Mouse (Mus musculus) embryonic facial prominence, embryonic 12.5 days (tissue): ENCODE measurements around the gene Ggct. TPM values are rescaled to one million over a fixed set of nuclear protein-coding genes. Genes with fewer than 3 reads are reported as not detected.
"Not testable (repeated sequence)": the region's sequence is repeated elsewhere in the genome, so short reads cannot be mapped to it uniquely, and the experiment has no call there.

Experiments
- ATAC-seq: fragments of 200-750 bp; cut with Nextera tagmentation; 2 replicates; pipeline ENCODE4 v1.8.0; 2017; ENCODE audit not compliant: insufficient number of reproducible peaks, insufficient read depth, low FRiP score, low TSS enrichment
- H3K27ac ChIP-seq: fragments of 300-500 bp; sonication (generic); 2 replicates; pipeline ENCODE4 v1.5.1; 2016; ENCODE audit warnings: mild to moderate bottlenecking
- H3K27me3 ChIP-seq: fragments of 300-500 bp; sonication (generic); 2 replicates; pipeline ENCODE4 v1.6.1; 2016; ENCODE audit warnings: mild to moderate bottlenecking, moderate library complexity
- H3K36me3 ChIP-seq: fragments of 300-500 bp; sonication (generic); 2 replicates; pipeline ENCODE4 v1.6.1; 2016; ENCODE audit warnings: mild to moderate bottlenecking
- H3K4me1 ChIP-seq: fragments of 300-500 bp; sonication (generic); 2 replicates; pipeline ENCODE4 v1.6.1; 2016
- H3K4me2 ChIP-seq: fragments of 300-500 bp; sonication (generic); replicated peaks from 2 replicates; pipeline ENCODE4 v1.6.1; 2016; ENCODE audit warnings: mild to moderate bottlenecking, moderate library complexity
- H3K4me3 ChIP-seq: fragments of 300-500 bp; sonication (generic); 2 replicates; pipeline ENCODE4 v1.5.1; 2016; ENCODE audit warnings: mild to moderate bottlenecking
- H3K9ac ChIP-seq: fragments of 300-500 bp; sonication (generic); 2 replicates; pipeline ENCODE4 v1.6.1; 2016; ENCODE audit warnings: mild to moderate bottlenecking, moderate library complexity
- H3K9me3 ChIP-seq: fragments of 300-500 bp; sonication (generic); 2 replicates; pipeline ENCODE4 v1.6.1; 2016; ENCODE audit warnings: mild to moderate bottlenecking, moderate library complexity
- WGBS: fragments of 180-500 bp; shearing (Covaris S2); methylation state at CpG from one replicate; pipeline ENCODE4 v1.1.7; 2016; 5-methylcytosine and 5-hydroxymethylcytosine counted together
- polyA plus RNA-seq: library from polyadenylated mRNA; unstranded; fragments of >200 nt; fragmentation: Nextera tagmentation; extraction: Ambion mirVana; gene quantifications from 2 replicates; pipeline ENCODE4 v1.2.1, GENCODE M21; 2016

The Ggct gene
- polyA plus RNA-seq, 1 experiment from 2014 or later, result 9.8 TPM

DNA sequence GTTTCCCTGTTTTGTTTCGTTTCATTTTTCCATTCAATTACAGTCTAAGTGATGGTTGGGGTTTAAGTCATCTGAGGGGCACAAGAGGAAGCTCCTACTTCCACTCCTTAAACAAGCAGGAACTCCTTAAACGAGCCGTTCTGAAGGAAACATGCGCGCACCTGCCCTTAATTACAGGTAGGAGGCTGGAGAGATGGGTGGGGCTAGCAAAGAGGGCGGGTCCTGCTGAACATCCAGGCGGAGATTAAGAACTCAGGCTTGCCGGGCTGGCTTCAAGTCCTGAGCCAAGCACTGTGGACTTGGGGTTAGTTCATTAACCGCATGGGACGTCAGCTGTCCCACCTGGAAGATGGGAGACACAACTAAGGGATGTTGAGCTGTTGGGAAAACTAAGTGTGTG lies 25.2 kb downstream of the Ggct start:
- H3K4me1 ChIP-seq, result peaks cover 4% of the 10 kb centered on the region; the same call in 1 of the 2 replicates
- 21% methylated on average over 10 of the region's 10 CpGs for WGBS
- H3K27me3 ChIP-seq, result no peaks in the 10 kb centered on the region
- H3K27ac ChIP-seq, result no peak overlapping the region
- no peak overlapping the region for H3K4me2 ChIP-seq
- no peaks in the 10 kb centered on the region for H3K36me3 ChIP-seq
- H3K4me3 ChIP-seq, result no peak overlapping the region
- no peaks in the 10 kb centered on the region for H3K9me3 ChIP-seq
- ATAC-seq, result no peak
- H3K9ac ChIP-seq, result no peak overlapping the region

DNA sequence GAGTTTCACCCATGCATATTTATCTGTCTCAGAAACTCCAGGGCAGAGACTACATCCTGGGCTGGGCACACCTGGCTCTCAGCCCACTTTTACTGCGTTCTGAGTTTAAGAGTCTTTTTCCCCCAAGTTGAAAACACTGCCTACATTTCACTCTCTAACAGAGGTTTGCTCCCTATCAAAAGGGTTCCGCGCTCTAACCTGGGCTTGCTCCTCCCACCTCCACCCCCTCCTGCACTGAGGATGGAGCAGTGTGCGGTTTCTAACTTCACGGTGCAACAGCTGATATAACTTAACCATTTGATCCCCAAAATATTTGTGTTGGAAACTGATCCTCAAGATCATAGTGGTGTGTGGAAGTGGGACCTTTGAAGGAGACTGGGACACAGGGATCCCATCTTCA lies 27.5 kb downstream of the Ggct start:
- Histone ChIP-seq H3K4me1 (no peaks in the 10 kb centered on the region), H3K4me2 (no peak overlapping the region), H3K36me3 (no peaks in the 10 kb centered on the region), H3K27me3 (no peaks in the 10 kb centered on the region), H3K9ac (no peak overlapping the region), H3K27ac (no peak overlapping the region), H3K9me3 (no peaks in the 10 kb centered on the region), H3K4me3 (no peak overlapping the region)
- WGBS, result 45% methylated on average over 5 of the region's 5 CpGs
- ATAC-seq, result no peak

DNA sequence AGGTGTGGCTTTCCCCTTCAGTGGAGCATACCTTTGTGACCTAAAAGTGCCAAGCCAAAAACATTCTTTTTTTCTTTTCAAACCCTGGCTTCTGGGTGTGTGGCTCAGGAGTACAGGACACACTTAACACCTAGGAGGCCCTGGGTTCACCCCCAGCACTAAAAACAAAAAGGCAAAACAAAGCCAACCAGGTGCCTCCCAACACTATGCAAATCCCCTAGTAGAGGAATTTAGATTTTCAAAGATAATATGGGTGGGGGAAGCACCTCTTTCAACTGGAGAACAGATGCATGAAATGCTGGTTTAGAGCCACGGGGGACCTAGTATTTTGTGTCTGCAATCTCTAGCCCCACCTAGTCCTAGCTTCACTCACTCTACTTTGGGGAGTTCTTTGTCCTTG lies 28.0 kb downstream of the Ggct start:
- H3K4me3 ChIP-seq, result no peak overlapping the region
- H3K9ac ChIP-seq, result no peak overlapping the region
- no peaks in the 10 kb centered on the region for H3K27me3 ChIP-seq
- H3K4me2 ChIP-seq, result no peak overlapping the region
- H3K9me3 ChIP-seq, result no peaks in the 10 kb centered on the region
- 55% methylated on average over 1 of the region's 1 CpGs for WGBS
- ATAC-seq, result no peak
- H3K27ac ChIP-seq, result no peak overlapping the region
- no peaks in the 10 kb centered on the region for H3K4me1 ChIP-seq
- no peaks in the 10 kb centered on the region for H3K36me3 ChIP-seq

DNA sequence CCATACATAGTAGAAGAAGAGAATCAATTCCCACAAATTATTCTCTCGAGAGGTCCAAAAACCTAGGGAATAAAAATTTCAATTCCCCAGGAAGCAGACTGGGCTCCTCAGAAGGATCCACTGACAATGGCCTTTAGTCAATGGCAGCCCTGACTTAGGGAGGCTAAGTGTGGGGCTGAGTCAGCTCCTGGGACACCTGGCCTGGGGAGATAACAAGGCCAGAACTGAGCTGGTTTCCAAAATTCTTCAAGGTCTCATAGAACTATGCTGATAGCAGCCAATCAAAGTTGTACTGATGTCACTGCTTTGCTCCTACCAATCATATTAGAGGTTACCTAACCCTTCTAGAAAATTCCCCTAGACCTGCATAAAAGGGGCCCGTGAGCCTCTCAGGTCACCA lies 29.2 kb downstream of the Ggct start:
- Histone ChIP-seq H3K4me2 (no peak overlapping the region), H3K27ac (no peak overlapping the region), H3K27me3 (no peaks in the 10 kb centered on the region), H3K4me3 (no peak overlapping the region), H3K4me1 (no peaks in the 10 kb centered on the region), H3K36me3 (no peaks in the 10 kb centered on the region), H3K9me3 (no peaks in the 10 kb centered on the region), H3K9ac (no peak overlapping the region)
- ATAC-seq, result no peak
- 87% methylated on average over 2 of the region's 2 CpGs for WGBS

DNA sequence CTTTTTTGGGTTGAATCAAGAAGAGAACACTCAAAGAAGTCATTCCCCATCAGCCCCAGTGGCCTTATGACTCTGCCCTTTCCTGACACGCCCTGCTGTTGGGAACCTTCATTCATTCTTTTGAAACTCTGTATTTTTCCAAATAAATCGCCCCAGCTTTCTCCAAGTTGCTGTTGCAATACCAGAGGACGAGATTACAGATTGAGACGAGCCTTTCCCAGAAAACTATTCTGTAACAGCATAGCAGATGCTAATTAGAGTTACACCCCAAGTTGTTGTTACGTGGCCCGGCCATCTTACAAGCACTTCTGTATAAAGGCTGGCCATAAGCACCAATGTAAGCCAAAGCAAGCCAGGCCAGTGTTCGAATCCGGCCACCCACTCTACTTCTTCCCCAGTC lies 35.1 kb downstream of the Ggct start:
- no peak overlapping the region for H3K27ac ChIP-seq
- no peak overlapping the region for H3K9ac ChIP-seq
- H3K36me3 ChIP-seq, result no peaks in the 10 kb centered on the region
- H3K4me3 ChIP-seq, result no peak overlapping the region
- no peak overlapping the region for H3K4me2 ChIP-seq
- no peaks in the 10 kb centered on the region for H3K4me1 ChIP-seq
- 90% methylated on average over 8 of the region's 8 CpGs for WGBS
- no peak for ATAC-seq
- no peaks in the 10 kb centered on the region for H3K27me3 ChIP-seq
- no peaks in the 10 kb centered on the region for H3K9me3 ChIP-seq

DNA sequence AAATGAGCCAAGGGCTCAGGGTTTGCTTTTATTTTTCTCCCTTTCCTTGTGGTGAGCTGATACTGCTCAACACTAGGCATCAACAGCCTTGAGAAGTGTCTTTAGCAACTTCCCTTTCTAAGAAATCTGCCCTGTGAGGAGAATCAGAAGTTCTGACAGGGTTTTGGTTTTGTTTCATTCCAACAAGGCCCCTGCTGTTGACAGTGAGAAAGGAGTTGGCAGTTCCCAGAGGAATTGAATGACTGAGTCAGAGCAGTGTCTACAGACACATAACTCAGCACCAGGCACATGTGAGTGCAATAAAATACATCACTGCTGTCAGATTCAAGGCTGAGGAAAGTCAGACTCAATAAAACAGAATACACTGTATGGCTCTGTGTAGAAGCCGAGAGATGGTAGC lies 36.3 kb downstream of the Ggct start:
- no peaks in the 10 kb centered on the region for H3K9me3 ChIP-seq
- WGBS, result 54% methylated on average over 1 of the region's 1 CpGs
- H3K4me2 ChIP-seq, result no peak overlapping the region
- H3K4me1 ChIP-seq, result no peaks in the 10 kb centered on the region
- H3K36me3 ChIP-seq, result no peaks in the 10 kb centered on the region
- no peaks in the 10 kb centered on the region for H3K27me3 ChIP-seq
- ATAC-seq, result no peak; the same call in 1 of the 2 replicates
- no peak overlapping the region for H3K9ac ChIP-seq
- no peak overlapping the region for H3K27ac ChIP-seq
- H3K4me3 ChIP-seq, result no peak overlapping the region

DNA sequence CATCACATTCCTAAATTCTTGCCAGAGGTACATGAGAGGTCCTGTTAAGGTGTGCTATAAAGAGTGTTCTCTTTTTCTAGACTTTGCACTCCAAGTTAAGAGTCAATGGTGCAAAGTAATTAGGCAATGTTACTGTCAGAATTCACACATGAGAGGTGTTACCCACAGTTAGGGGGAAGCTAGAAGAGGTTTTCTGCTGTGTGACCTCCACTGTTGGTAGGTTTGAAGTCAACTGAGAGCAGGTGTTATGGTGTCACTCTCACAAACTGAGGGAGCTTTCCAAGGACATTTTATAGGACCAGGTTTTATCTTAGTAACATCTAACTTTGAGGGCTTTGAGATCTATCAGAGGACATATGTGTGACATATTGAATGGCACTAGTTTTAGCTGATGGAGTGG lies 36.8 kb downstream of the Ggct start:
- no peak overlapping the region for H3K4me2 ChIP-seq
- H3K9me3 ChIP-seq, result no peaks in the 10 kb centered on the region
- no peaks in the 10 kb centered on the region for H3K4me1 ChIP-seq
- no peak overlapping the region for H3K9ac ChIP-seq
- H3K4me3 ChIP-seq, result no peak overlapping the region
- H3K27me3 ChIP-seq, result no peaks in the 10 kb centered on the region
- H3K27ac ChIP-seq, result no peak overlapping the region
- no peaks in the 10 kb centered on the region for H3K36me3 ChIP-seq
- ATAC-seq, result no peak

DNA sequence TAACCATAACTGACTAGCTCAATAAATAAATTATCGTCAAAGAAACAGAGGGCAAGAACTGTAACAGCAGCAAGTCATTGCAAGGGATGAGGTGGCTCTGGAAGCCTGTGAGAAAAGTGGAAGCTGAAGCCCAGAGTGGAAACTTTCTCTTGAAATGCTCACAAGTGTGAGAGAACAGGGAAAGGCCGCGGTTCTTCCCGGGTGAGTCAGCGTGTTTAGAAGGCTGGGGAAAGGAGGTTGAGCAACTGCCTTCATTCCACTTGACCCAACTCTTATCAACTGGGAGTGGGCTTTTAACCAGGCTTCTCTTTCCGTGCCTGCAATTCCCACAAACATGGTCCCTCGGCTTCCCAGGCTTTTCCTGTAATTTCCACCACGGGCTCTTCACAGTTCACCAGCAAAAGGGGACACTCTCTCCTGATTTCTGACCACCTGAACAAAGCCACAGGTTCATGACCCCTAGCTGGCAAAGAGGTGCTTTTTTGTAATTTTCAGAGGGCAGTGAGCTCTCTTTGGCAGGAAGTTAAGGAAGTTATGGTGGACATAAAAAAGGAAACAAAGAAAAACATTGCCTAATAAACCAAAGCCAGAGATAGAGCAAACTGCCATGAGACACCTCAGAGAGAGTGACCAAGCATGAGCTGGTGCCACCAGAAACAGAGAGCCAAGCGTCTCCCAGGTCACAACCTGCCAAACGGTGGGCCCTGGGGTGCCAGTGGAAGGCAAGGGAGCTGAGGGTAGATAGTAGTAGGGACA lies 37.9 kb downstream of the Ggct start:
- 78% methylated on average over 10 of the region's 10 CpGs for WGBS
- no peak overlapping the region for H3K27ac ChIP-seq
- H3K9ac ChIP-seq, result no peak overlapping the region
- no peak overlapping the region for H3K4me3 ChIP-seq
- ATAC-seq, result no peak
- no peaks in the 10 kb centered on the region for H3K9me3 ChIP-seq
- H3K4me2 ChIP-seq, result no peak overlapping the region
- no peaks in the 10 kb centered on the region for H3K27me3 ChIP-seq
- no peaks in the 10 kb centered on the region for H3K4me1 ChIP-seq
- no peaks in the 10 kb centered on the region for H3K36me3 ChIP-seq

DNA sequence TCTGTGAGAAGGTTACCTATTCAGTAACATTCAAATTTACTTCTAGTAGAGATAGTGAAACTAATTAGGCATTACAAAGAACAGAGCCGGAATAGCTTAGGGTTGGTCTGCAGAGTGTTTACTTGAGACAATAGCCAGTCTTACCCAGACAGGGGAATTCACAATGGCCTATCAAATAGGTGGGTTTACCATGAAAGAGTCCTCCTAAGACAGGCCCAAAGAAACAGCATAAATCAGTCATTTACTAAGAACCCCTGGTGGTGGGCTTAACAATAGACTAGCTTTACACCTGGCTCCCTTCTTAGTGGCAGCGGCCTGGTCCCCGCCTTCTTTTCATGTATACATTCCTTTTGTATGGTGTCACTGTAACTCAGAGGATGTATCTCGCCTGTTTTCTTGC lies 39.4 kb downstream of the Ggct start:
- not testable (repeated sequence) for H3K4me1 ChIP-seq, ATAC-seq, H3K4me2 ChIP-seq, H3K9me3 ChIP-seq, H3K9ac ChIP-seq, H3K27ac ChIP-seq, H3K4me3 ChIP-seq, H3K36me3 ChIP-seq, H3K27me3 ChIP-seq
- WGBS, result 81% methylated on average over 4 of the region's 4 CpGs

DNA sequence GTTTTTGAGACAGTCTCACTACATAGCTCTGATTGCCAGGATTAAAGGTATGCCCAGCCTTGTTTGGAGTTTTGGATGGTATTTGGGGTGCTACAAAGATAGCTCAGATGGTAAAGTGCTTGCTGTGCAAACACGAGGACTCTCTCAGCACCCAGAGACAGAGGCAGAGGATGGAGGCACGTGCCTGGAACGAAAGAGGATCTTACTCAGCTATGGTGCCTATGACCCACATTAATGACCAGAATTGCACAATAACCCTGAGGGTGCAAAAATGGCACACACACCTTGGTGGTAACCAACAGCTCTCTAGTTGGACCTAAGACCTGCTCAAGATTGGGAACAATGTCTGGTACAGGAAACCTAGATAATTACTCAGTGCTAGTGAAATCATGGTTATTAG lies 40.2 kb downstream of the Ggct start:
- 91% methylated on average over 3 of the region's 3 CpGs for WGBS
- no peaks in the 10 kb centered on the region for H3K4me1 ChIP-seq
- H3K36me3 ChIP-seq, result no peaks in the 10 kb centered on the region
- no peaks in the 10 kb centered on the region for H3K27me3 ChIP-seq
- H3K4me2 ChIP-seq, result no peak overlapping the region
- H3K9me3 ChIP-seq, result no peaks in the 10 kb centered on the region
- ATAC-seq, result no peak
- H3K27ac ChIP-seq, result no peak overlapping the region
- H3K9ac ChIP-seq, result no peak overlapping the region
- no peak overlapping the region for H3K4me3 ChIP-seq

DNA sequence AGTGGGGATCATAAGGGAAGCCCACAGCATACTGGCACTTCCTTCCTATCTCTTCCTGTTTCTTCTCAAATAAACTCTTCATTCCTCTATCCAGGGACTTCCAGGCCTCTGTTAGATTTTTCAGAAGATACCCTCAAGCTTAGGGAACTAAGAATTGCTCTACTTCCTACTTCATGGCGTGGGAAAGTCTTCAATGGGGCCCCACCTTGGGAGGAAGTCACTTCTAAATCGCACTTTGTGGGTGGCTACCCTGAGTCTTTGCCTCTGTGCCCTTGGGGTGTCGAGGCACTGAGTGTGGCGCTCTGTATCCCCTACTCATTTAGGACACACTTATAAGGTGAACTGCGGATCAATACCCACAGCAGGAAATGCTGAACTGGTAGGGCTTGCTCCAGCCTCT lies 44.1 kb downstream of the Ggct start:
- Histone ChIP-seq H3K36me3 (no peaks in the 10 kb centered on the region), H3K27me3 (peaks cover 18% of the 10 kb centered on the region), H3K9ac (no peak overlapping the region), H3K4me2 (no peak overlapping the region), H3K9me3 (no peaks in the 10 kb centered on the region), H3K27ac (no peak overlapping the region), H3K4me3 (no peak overlapping the region), H3K4me1 (peaks cover 4% of the 10 kb centered on the region; the same call in 1 of the 2 replicates)
- 81% methylated on average over 5 of the region's 5 CpGs for WGBS
- no peak for ATAC-seq

DNA sequence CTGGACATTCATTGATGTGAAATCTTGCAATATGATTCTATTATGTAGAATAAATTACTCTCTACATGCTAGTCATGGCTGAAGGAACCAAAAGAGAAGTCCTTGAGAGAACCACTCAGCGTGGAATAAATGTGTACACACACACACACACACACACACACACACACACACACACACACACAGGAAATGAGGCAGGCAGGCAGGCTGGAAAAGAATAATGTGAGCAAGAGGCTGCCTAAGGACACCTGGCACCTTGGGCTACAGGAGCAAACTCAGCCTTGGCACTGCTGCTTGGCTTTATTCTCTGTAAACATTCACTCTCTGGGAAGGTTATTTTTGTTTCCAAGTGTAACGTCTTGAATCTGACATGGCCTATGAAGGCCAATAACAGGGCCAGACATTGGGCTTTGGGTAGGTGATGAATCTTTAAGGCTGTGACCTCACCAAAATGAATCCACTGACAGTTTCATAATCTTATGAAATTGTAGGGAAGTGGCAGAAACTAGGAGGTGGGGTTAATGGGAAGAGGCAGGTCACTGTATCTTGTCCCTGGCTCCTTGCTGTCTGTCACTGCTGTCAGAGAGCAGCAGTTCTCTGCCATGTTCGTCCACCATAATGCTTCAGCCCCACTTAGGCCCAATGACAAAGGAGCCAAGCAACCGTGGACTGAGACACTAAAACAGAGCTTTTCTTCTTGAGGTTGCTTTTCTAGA lies 46.4 kb downstream of the Ggct start:
- Histone ChIP-seq H3K36me3 (no peaks in the 10 kb centered on the region), H3K4me1 (peaks cover 4% of the 10 kb centered on the region; the same call in 1 of the 2 replicates), H3K4me2 (no peak overlapping the region), H3K9ac (no peak overlapping the region), H3K9me3 (no peaks in the 10 kb centered on the region), H3K27me3 (peaks cover 25% of the 10 kb centered on the region), H3K4me3 (no peak overlapping the region), H3K27ac (no peak overlapping the region)
- 73% methylated on average over 4 of the region's 4 CpGs for whole genome bisulfite sequencing
- ATAC-seq, result no peak
